Mouse (Mus musculus) lung, adult 2 months (tissue): Measurements from ENCODE around the gene Idnk.

Experiments
- CTCF ChIP-seq: fragments of 200-500 bp; IDR thresholded peaks from 2 replicates; pipeline ENCODE4 v1.5.1; 2011; ENCODE audit warnings: mild to moderate bottlenecking, low read length, control low read depth; ENCODE audit not compliant: insufficient read depth
- POLR2A ChIP-seq: fragments of 200-500 bp; IDR thresholded peaks from 2 replicates; pipeline ENCODE4 v1.6.1; 2011; ENCODE audit warnings: low read depth, mild to moderate bottlenecking, control low read depth, low read length, borderline replicate concordance; ENCODE audit errors: extremely low read depth

DNA sequence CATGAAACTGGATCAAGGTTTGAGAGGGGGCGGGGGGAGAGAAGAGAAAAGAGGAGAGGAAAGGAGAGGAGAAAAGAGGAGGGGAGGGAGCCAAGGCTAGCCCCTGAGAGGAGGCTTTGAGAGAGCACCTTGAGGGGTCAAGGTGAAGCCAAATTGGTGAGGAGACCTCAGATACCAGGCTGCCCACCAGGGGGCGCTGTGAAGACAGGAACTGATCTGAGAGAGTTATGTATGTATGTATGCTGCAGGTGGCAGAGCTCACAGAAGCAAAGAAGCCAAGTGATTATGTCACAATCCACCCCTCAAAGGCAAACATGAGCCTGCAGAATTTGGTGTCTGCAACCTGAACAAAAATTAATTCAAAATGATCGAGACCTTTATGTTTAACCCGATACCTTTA, 31.0 kb downstream of the Idnk start:
- TF ChIP-seq POLR2A: no peak
- peak; percentile 91 for TF ChIP-seq CTCF
